Mouse (Mus musculus): ENCODE measurements at regions not wholly inside any gene's neighbourhood (a gene's known extent, or its start where the extent isn't known, plus 50 kb on each side); places are given as distances from the start of the nearest gene placed in this dataset.

DNA sequence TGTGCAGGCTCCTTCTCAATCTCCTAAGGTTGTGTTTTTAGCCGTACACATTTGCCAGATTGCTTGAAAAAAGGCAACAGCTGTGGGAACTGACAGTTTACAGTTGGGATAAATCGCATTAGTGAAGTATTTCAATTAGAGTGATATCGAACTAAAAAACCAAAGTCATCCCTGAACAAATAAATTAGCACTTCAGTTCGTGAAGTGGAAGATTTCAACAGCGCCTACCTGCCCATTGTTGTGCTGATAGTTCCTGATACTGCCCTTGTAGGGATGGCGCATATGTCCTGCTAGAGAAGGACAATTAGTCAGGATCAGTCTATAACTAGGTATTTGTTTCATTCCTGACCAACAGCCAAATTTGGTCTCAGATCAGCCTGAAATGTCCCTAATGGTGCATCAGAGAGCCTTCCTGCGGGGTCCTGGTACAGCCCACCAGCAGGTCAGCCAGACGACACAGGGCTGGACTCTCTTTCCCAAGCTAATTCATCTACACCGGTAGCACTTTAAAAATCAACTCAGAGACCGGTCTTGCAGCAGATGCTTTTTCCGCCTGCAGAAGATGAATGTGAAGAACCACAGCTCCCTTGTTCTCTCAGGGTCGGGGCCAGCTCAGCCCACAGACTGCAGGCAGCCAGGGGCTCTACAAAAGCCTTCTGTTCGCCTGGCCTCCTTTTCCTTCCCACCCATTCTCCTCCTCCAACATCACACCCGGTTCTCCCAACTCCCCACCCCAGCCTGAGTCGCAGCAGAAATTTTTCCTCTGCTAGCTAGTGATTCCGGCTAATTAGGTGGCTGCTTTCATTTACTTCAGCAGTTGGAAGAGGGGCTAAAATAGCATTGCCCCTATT, 146.1 kb downstream of the Psat1 start:
- no peak for TF ChIP-seq EP300 (optimal IDR thresholded peaks at IDR 0.05)
- TF ChIP-seq CTCF (IDR thresholded peaks at IDR 0.05; ENCODE audit: low read depth): no peak

Measured in stomach, postnatal 0 days (tissue).